Mouse (Mus musculus): ENCODE results near the gene Mks1.

The Mks1 gene

DNA sequence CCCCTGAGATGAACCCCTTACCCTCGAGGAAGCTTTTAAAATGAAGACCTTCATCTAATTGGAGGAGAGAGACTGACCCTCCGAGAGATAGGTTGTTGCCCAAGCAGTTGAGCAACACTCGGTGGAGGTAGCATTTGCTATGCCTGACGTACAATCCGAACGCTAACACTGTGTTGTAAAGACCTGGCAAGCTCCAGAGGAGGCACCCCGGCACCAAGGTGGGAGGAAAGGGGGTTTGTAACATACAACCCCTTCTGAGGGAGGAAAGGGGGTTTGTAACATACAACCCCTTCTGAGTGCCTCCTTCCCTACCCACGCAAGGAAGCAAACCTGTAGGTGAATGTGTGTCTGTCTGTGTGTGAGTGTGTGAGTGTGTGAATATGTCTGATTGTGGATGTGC is 18.8 kb downstream of the Mks1 start:
- in situ Hi-C loops (cut with MboI; ENCODE audit: low sequenced_read_pairs), result no loop called here

GRCm38 (mm10) chr11:87875436-87875835 is 22.4 kb downstream of the Mks1 start, which contains the start of gene Epx:
Gene Epx, minus strand, starts transcription at chr11:87875536.
- in situ Hi-C loops (cut with MboI; ENCODE audit: low sequenced_read_pairs), result no loop called here

DNA sequence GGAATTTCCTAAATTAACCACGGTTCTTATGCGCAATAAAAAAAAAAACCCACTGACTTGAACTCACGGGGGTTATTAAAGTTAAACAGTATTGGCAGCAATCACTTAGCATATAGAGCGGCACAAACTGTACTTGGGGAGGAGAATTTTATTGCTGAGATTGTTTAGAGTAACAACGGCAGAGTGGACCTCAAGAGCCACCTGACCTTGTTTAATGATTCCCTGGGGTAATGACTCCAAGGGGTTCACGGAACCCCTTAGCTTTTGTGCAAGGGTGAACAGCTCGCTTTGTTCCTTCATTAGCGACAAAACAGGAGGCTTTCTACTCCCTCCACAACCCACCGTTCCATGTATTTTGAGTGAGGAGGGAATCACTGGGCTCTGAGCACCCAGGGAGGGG is 26.8 kb downstream of the Mks1 start:
- in situ Hi-C loops (cut with MboI; ENCODE audit: low sequenced_read_pairs), result no loop called here

DNA sequence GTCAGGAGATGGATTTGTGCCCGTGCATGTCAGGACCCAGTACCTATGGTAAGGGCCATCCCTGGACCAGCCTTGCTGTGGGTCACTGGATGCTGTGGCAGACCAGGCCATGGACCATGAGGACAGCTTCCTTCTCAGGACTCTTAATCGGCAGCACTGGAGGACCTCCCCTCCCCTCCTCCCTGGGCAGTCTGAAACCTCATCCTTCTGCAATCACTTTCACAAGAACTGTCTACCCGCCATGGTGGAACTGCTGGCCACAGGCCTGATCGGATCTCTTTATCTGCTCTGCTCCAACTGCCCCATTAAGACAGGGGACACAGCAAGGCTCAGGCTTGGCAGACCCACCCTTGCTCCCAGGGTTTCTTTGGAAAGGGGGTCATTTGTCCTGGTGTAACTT is 28.7 kb downstream of the Mks1 start:
- in situ Hi-C loops (cut with MboI; ENCODE audit: low sequenced_read_pairs), result no loop called here

DNA sequence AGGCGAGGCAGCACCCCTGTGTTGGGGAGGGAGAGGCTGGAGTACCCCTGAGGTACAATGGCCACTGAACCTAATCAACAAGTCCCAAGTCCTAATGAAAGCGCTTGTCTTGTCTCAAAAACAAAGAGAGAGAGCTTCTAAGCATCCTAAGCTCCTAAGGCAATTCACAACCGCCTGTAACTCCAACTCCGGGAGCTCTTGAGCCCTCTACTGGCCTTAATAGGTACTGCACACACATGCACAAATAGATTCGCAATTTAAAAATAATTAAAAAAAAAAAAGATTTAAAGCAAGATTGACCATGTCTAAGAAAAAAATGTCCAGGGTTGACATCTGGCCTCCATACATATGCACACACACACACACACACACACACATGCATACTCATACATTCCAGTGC is 30.5 kb downstream of the Mks1 start:
- in situ Hi-C loops (cut with MboI; ENCODE audit: low sequenced_read_pairs), result no loop called here

GRCm38 (mm10) chr11:87884856-87885255 is 31.8 kb downstream of the Mks1 start:
- in situ Hi-C loops (cut with MboI; ENCODE audit: low sequenced_read_pairs), result no loop called here

DNA sequence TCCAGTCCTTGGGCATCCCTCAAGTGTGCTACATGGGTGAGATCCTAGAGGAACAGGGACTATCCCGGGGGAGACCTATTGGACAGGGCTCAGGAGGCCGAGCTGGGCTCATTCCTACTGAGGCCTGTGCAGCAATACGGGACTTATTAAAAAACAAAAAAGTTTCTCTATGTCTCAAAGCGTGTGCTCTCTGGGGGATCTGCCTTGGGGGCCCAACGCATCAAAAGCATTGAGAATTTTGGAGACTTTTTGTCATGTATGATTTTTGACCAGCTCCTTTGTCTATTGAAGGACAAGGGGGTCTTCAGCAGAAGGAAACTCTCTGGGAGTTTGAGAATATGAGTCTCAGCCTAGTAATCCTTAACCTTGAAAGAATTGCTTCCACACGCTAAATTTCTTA is 39.2 kb downstream of the Mks1 start, which contains the start of gene Olfr462:
TSS of gene Olfr462 (minus strand) at position 101 of the 400 bp plus-strand sequence.
- in situ Hi-C loops (cut with MboI; ENCODE audit: low sequenced_read_pairs), result no loop called here

GRCm38 (mm10) chr11:87897287-87897686 is 44.3 kb downstream of the Mks1 start, which contains the start of gene Olfr463:
Gene Olfr463, minus strand, starts transcription at chr11:87897387.
- in situ Hi-C loops (cut with MboI; ENCODE audit: low sequenced_read_pairs), result no loop called here

DNA sequence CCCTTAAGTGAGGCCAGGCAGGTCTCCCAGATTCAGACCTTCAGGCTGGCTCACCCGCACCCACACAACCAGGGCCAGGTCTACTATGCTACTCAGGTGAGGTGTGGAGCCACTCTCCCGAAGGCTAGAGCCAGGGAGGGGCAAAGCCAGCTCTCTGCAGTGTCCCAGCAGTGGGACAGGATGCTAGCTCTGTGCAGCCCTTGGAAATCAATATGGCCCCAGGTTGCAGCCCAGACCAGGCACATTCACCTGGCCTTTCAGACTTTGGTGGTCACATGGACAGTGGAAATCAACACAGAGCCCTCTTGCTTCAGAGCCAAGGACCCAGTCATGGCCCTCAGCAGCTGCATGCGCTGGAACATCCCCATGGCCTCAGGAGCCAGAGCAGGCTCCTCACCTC is 51.3 kb downstream of the Mks1 start:
- in situ Hi-C loops (cut with MboI; ENCODE audit: low sequenced_read_pairs), result no loop called here
